Mouse (Mus musculus) lung, postnatal 14 days (tissue): ENCODE results near the gene Phf5a.
"Not testable (repeated sequence)": the region's sequence is repeated elsewhere in the genome, so short reads cannot be mapped to it uniquely, and the experiment has no call there.

Experiments
- DNase-seq: peaks from one replicate; pipeline ENCODE4 v3.0.0; 2021

Phf5a gene

GRCm38 (mm10) chr15:81871604-81872261 lies at the start of gene Phf5a:
TSS of gene Phf5a (minus strand) at chr15:81871911.
- DNase-seq: peak; percentile 89

- no peak for DNase-seq
Measured at GRCm38 (mm10) chr15:81921255-81921654, 49.5 kb upstream of the Phf5a start.

- no peak for DNase-seq
Measured at GRCm38 (mm10) chr15:81920546-81921217, 49.0 kb upstream of the Phf5a start.

- no peak for DNase-seq
Measured at GRCm38 (mm10) chr15:81919062-81919461, 47.4 kb upstream of the Phf5a start.

- DNase-seq: peak; percentile 85
Measured at GRCm38 (mm10) chr15:81917621-81918463, 46.1 kb upstream of the Phf5a start.

GRCm38 (mm10) chr15:81917201-81917600 lies 45.5 kb upstream of the Phf5a start:
- DNase-seq: no peak

GRCm38 (mm10) chr15:81915663-81916062 lies 44.0 kb upstream of the Phf5a start:
- no peak for DNase-seq

GRCm38 (mm10) chr15:81914668-81915067 lies 43.0 kb upstream of the Phf5a start:
- no peak for DNase-seq

- no peak for DNase-seq
Measured at GRCm38 (mm10) chr15:81912498-81912897, 40.8 kb upstream of the Phf5a start.

- DNase-seq: not testable (repeated sequence)
Measured at GRCm38 (mm10) chr15:81908767-81909166, 37.1 kb upstream of the Phf5a start.

GRCm38 (mm10) chr15:81907953-81908352 lies 36.2 kb upstream of the Phf5a start:
- no peak for DNase-seq

GRCm38 (mm10) chr15:81904939-81905338 lies 33.2 kb upstream of the Phf5a start:
- DNase-seq: peak; percentile 88

GRCm38 (mm10) chr15:81898751-81899150 lies 27.0 kb upstream of the Phf5a start:
- no peak for DNase-seq

GRCm38 (mm10) chr15:81897607-81898285 lies 26.0 kb upstream of the Phf5a start:
- no peak for DNase-seq

- DNase-seq: no peak
Measured at GRCm38 (mm10) chr15:81896407-81896806, 24.7 kb upstream of the Phf5a start.

GRCm38 (mm10) chr15:81894002-81894401 lies 22.3 kb upstream of the Phf5a start:
- DNase-seq: peak; percentile 32

GRCm38 (mm10) chr15:81891822-81892580 lies 20.3 kb upstream of the Phf5a start:
- DNase-seq: no peak

GRCm38 (mm10) chr15:81891140-81891802 lies 19.6 kb upstream of the Phf5a start:
- DNase-seq: no peak

GRCm38 (mm10) chr15:81889175-81889574 lies 17.5 kb upstream of the Phf5a start:
- DNase-seq: no peak

- DNase-seq: no peak
Measured at GRCm38 (mm10) chr15:81886795-81887550, 15.3 kb upstream of the Phf5a start.

GRCm38 (mm10) chr15:81885418-81885934 lies 13.8 kb upstream of the Phf5a start:
- no peak for DNase-seq
